Mouse (Mus musculus) midbrain, postnatal 0 days (tissue): ENCODE data around the gene Necab2. TPM values are rescaled to one million over a fixed set of nuclear protein-coding genes. Genes with fewer than 3 reads are reported as not detected.
A peak's percentile ranks its signal among the peaks of the same experiment; 100 is the strongest.

Experiments used
- ATAC-seq: fragments of 200-750 bp; cut with Nextera tagmentation; 2 replicates; pipeline ENCODE4 v1.8.0; 2017; ENCODE audit warnings: moderate number of reproducible peaks, mild to moderate bottlenecking, moderate TSS enrichment, moderate library complexity; ENCODE audit not compliant: low FRiP score
- DNase-seq: peaks from one replicate; pipeline ENCODE4 v3.0.0-alpha.2; 2015; ENCODE audit warnings: low spot score
- H3K27ac ChIP-seq: fragments of 300-500 bp; sonication (generic); 2 replicates; pipeline ENCODE4 v1.5.1; 2014; ENCODE audit warnings: low read depth, mild to moderate bottlenecking, low read length, mixed read lengths
- H3K27me3 ChIP-seq: fragments of 300-500 bp; sonication (generic); 2 replicates; pipeline ENCODE4 v1.6.1; 2014; ENCODE audit warnings: low read length, control low read depth, mixed read lengths; ENCODE audit not compliant: insufficient read depth
- H3K36me3 ChIP-seq: fragments of 300-500 bp; sonication (generic); 2 replicates; pipeline ENCODE4 v1.6.1; 2014; ENCODE audit warnings: low read length, control low read depth, mixed read lengths; ENCODE audit not compliant: insufficient read depth
- H3K4me1 ChIP-seq: fragments of 300-500 bp; sonication (generic); 2 replicates; pipeline ENCODE4 v1.6.1; 2014; ENCODE audit warnings: mild to moderate bottlenecking, control low read depth, antibody characterized with exemption, low read length, mixed read lengths; ENCODE audit not compliant: insufficient read depth
- H3K4me2 ChIP-seq: fragments of 300-500 bp; sonication (generic); 2 replicates; pipeline ENCODE4 v1.6.1; 2014; ENCODE audit warnings: low read depth, mild to moderate bottlenecking, low read length, mixed read lengths; ENCODE audit not compliant: poor library complexity, severe bottlenecking
- H3K4me3 ChIP-seq: fragments of 300-500 bp; sonication (generic); 2 replicates; pipeline ENCODE4 v1.5.1; 2014; ENCODE audit warnings: low read depth, mild to moderate bottlenecking, low read length, moderate library complexity
- H3K9ac ChIP-seq: fragments of 300-500 bp; sonication (generic); replicated peaks from 2 replicates; pipeline ENCODE4 v1.6.1; 2014; ENCODE audit warnings: mild to moderate bottlenecking, low read length, moderate library complexity, mixed read lengths; ENCODE audit not compliant: poor library complexity, severe bottlenecking
- H3K9me3 ChIP-seq: fragments of 300-500 bp; sonication (generic); 2 replicates; pipeline ENCODE4 v1.6.1; 2016; ENCODE audit warnings: low read length, control low read depth
- CTCF ChIP-seq: IDR thresholded peaks from 2 replicates; pipeline ENCODE4 v1.5.1; 2016; ENCODE audit warnings: antibody characterized with exemption, mild to moderate bottlenecking
- WGBS: fragments of 180-500 bp; shearing (Covaris S2); extraction: QIAGEN DNeasy Blood & Tissue Kit; methylation state at CpG from one replicate; pipeline ENCODE4 v1.1.7; 2014; 5-methylcytosine and 5-hydroxymethylcytosine counted together
- polyA plus RNA-seq: library from polyadenylated mRNA; unstranded; fragments of >200 nt; fragmentation: Nextera tagmentation; extraction: Ambion mirVana; gene quantifications from 2 replicates; pipeline ENCODE4 v1.2.1, GENCODE M21; 2015
- total RNA-seq: library from RNA; depleted of rRNA; stranded (reverse); fragments of >200 nt; gene quantifications from 2 replicates; pipeline ENCODE4 v1.2.3, GENCODE M21; 2014

Gene Necab2
- total and polyA plus RNA-seq, 2 experiments from 2014 or later, result 76.6 to 119 TPM

- 97% methylated on average over 5 of the region's 5 CpGs for WGBS
- Histone ChIP-seq H3K27ac (no peak overlapping the region), H3K36me3 (peaks cover 46% of the 10 kb centered on the region), H3K4me3 (no peak overlapping the region), H3K4me1 (no peaks in the 10 kb centered on the region), H3K27me3 (no peaks in the 10 kb centered on the region), H3K4me2 (no peak overlapping the region), H3K9ac (no peak overlapping the region), H3K9me3 (no peaks in the 10 kb centered on the region)
- no peak for ATAC-seq
- no peak for TF ChIP-seq CTCF
- DNase-seq, result no peak
These were observed 41.9 kb upstream of the Necab2 start for GRCm38 (mm10) chr8:119404648-119405047.

- Histone ChIP-seq H3K27me3 (no peaks in the 10 kb centered on the region), H3K4me1 (no peaks in the 10 kb centered on the region), H3K36me3 (peaks cover 45% of the 10 kb centered on the region), H3K9ac (no peak overlapping the region), H3K4me3 (no peak overlapping the region), H3K4me2 (no peak overlapping the region), H3K27ac (no peak overlapping the region), H3K9me3 (no peaks in the 10 kb centered on the region)
- WGBS, result 89% methylated on average over 8 of the region's 8 CpGs
- TF ChIP-seq CTCF, result no peak
- DNase-seq, result no peak
- no peak for ATAC-seq
These were observed 38.2 kb upstream of the Necab2 start for GRCm38 (mm10) chr8:119408311-119408710.

- H3K4me1 ChIP-seq, result no peaks in the 10 kb centered on the region
- no peak overlapping the region for H3K4me2 ChIP-seq
- ATAC-seq (no peak), DNase-seq (no peak)
- no peak overlapping the region for H3K9ac ChIP-seq
- H3K36me3 ChIP-seq, result peaks cover 40% of the 10 kb centered on the region
- TF ChIP-seq CTCF, result peak; percentile 47
- H3K27me3 ChIP-seq, result no peaks in the 10 kb centered on the region
- H3K27ac ChIP-seq, result no peak overlapping the region
- H3K9me3 ChIP-seq, result no peaks in the 10 kb centered on the region
- no peak overlapping the region for H3K4me3 ChIP-seq
- 55% methylated on average over 10 of the region's 10 CpGs for WGBS
These were observed 34.3 kb upstream of the Necab2 start for GRCm38 (mm10) chr8:119412037-119412734.

- Histone ChIP-seq H3K9ac (no peak overlapping the region), H3K4me2 (peak overlapping the region; percentile 30; the same call in 1 of the 2 replicates), H3K4me3 (no peak overlapping the region), H3K27me3 (no peaks in the 10 kb centered on the region), H3K36me3 (peaks cover 33% of the 10 kb centered on the region), H3K4me1 (no peaks in the 10 kb centered on the region), H3K9me3 (no peaks in the 10 kb centered on the region), H3K27ac (no peak overlapping the region)
- ATAC-seq, result peak; percentile 72
- TF ChIP-seq CTCF, result peak; percentile 97
- 10% methylated on average over 18 of the region's 18 CpGs for WGBS
- DNase-seq, result peak; percentile 76
These were observed 33.6 kb upstream of the Necab2 start for GRCm38 (mm10) chr8:119412735-119413498.

GRCm38 (mm10) chr8:119413605-119414004, 32.9 kb upstream of the Necab2 start:
- no peak for TF ChIP-seq CTCF
- 80% methylated on average over 10 of the region's 10 CpGs for WGBS
- no peak overlapping the region for H3K4me3 ChIP-seq

GRCm38 (mm10) chr8:119420318-119420717, 26.2 kb upstream of the Necab2 start:
- H3K27ac ChIP-seq, result no peak overlapping the region
- TF ChIP-seq CTCF, result no peak
- DNase-seq (no peak), ATAC-seq (no peak)
- H3K4me2 ChIP-seq, result no peak overlapping the region
- no peaks in the 10 kb centered on the region for H3K9me3 ChIP-seq
- H3K9ac ChIP-seq, result no peak overlapping the region
- H3K27me3 ChIP-seq, result no peaks in the 10 kb centered on the region
- H3K4me1 ChIP-seq, result no peaks in the 10 kb centered on the region
- H3K36me3 ChIP-seq, result no peaks in the 10 kb centered on the region
- H3K4me3 ChIP-seq, result no peak overlapping the region
- WGBS, result 68% methylated on average over 7 of the region's 7 CpGs

More at GRCm38 (mm10) chr8:119413605-119414004, 32.9 kb upstream of the Necab2 start:
- no peaks in the 10 kb centered on the region for H3K4me1 ChIP-seq
- no peaks in the 10 kb centered on the region for H3K9me3 ChIP-seq
- no peak overlapping the region for H3K27ac ChIP-seq
- H3K36me3 ChIP-seq, result peaks cover 26% of the 10 kb centered on the region
- H3K27me3 ChIP-seq, result no peaks in the 10 kb centered on the region
- H3K4me2 ChIP-seq, result no peak overlapping the region
- no peak for DNase-seq
- no peak overlapping the region for H3K9ac ChIP-seq
- no peak for ATAC-seq
